Mouse (Mus musculus) heart, embryonic 15.5 days (tissue): ENCODE results near the gene 4932438H23Rik. TPM values are rescaled to one million over a fixed set of nuclear protein-coding genes. Genes with fewer than 3 reads are reported as not detected.
A peak's percentile ranks its signal among the peaks of the same experiment; 100 is the strongest.
"Not testable (repeated sequence)": the region's sequence is repeated elsewhere in the genome, so short reads cannot be mapped to it uniquely, and the experiment has no call there.

Experiments used
- ATAC-seq: fragments of 200-750 bp; cut with Nextera tagmentation; replicated peaks from 2 replicates; pipeline ENCODE4 v1.8.0; 2017; ENCODE audit warnings: low read depth, moderate TSS enrichment; ENCODE audit not compliant: insufficient number of reproducible peaks, insufficient read depth, low FRiP score
- H3K27ac ChIP-seq: fragments of 300-500 bp; sonication (generic); 2 replicates; pipeline ENCODE4 v1.5.1; 2015; ENCODE audit warnings: mild to moderate bottlenecking, inconsistent platforms
- H3K27me3 ChIP-seq: fragments of 300-500 bp; sonication (generic); 2 replicates; pipeline ENCODE4 v1.6.1; 2015; ENCODE audit warnings: inconsistent platforms
- H3K36me3 ChIP-seq: fragments of 300-500 bp; sonication (generic); 2 replicates; pipeline ENCODE4 v1.6.1; 2015; ENCODE audit warnings: mild to moderate bottlenecking, inconsistent platforms
- H3K4me1 ChIP-seq: fragments of 300-500 bp; sonication (generic); replicated peaks from 2 replicates; pipeline ENCODE4 v1.6.1; 2015; ENCODE audit warnings: inconsistent platforms
- H3K4me2 ChIP-seq: fragments of 300-500 bp; sonication (generic); 2 replicates; pipeline ENCODE4 v1.6.1; 2015; ENCODE audit warnings: inconsistent platforms, mild to moderate bottlenecking, moderate library complexity
- H3K4me3 ChIP-seq: fragments of 300-500 bp; sonication (generic); 2 replicates; pipeline ENCODE4 v1.5.1; 2015; ENCODE audit warnings: mild to moderate bottlenecking, inconsistent platforms
- H3K9ac ChIP-seq: fragments of 300-500 bp; sonication (generic); 2 replicates; pipeline ENCODE4 v1.6.1; 2015; ENCODE audit warnings: mild to moderate bottlenecking, inconsistent platforms
- H3K9me3 ChIP-seq: fragments of 300-500 bp; sonication (generic); replicated peaks from 2 replicates; pipeline ENCODE4 v1.6.1; 2016; ENCODE audit warnings: inconsistent platforms
- WGBS: fragments of 180-500 bp; shearing (Covaris S2); methylation state at CpG from one replicate; pipeline ENCODE4 v1.1.7; 2015; ENCODE audit warnings: mixed read lengths; 5-methylcytosine and 5-hydroxymethylcytosine counted together
- polyA plus RNA-seq: library from polyadenylated mRNA; unstranded; fragments of >200 nt; fragmentation: Nextera tagmentation; extraction: Ambion mirVana; gene quantifications from 2 replicates; pipeline ENCODE4 v1.2.1, GENCODE M21; 2015

The 4932438H23Rik gene
- polyA plus RNA-seq, 1 experiment from 2014 or later = 0.09 TPM

GRCm38 (mm10) chr16:91075423-91075822, 19.5 kb downstream of the 4932438H23Rik start:
- not testable (repeated sequence) for H3K36me3 ChIP-seq, H3K27ac ChIP-seq, H3K4me3 ChIP-seq, H3K27me3 ChIP-seq, ATAC-seq, H3K4me2 ChIP-seq, H3K4me1 ChIP-seq, H3K9me3 ChIP-seq, H3K9ac ChIP-seq
- WGBS = 79% methylated on average over 8 of the region's 8 CpGs

DNA sequence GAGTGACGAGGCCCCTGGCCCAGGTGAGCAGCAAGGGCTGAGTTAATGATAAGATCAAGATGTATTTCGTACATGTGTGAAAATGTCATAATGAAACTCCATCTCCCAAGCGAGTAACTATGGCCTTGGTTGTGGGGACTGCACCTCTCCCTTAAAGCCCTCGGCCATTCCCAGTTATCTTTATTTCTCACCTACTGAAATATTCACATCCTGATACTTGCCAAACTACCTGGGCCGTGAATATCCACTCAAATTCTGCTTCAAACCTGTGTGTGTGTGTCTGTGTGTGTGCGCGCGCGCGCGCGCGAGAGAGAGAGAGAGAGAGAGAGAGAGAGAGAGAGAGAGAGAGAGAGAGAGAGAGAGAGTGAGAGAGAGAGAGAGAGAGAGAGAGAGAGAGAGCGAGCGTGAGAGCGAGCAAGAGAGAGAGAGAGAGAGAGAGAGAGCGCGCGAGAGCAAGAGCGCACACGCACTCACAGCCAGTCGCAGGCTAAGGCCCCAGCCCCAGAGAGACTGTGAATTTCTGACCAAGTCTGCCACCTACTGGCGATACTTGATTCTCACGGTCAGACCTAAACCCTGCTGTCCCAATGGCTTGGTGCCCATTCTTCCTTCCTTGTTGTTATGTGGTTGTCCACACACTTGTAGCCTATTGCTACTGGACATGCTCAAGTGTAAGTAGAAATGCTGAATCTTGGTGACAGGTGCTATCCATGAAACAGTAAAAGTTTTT, 21.6 kb downstream of the 4932438H23Rik start:
- Histone ChIP-seq H3K9ac (no peak overlapping the region), H3K27ac (no peak overlapping the region), H3K9me3 (0 out of 2 replicates have a peak, but pooled peaks cover under 1% of the 10 kb centered on the region), H3K4me1 (0 out of 2 replicates have a peak, but pooled peaks cover 4% of the 10 kb centered on the region), H3K4me3 (no peak overlapping the region), H3K36me3 (no peaks in the 10 kb centered on the region), H3K4me2 (peak overlapping the region; percentile 29), H3K27me3 (no peaks in the 10 kb centered on the region)
- ATAC-seq = peak; percentile 91
- 36% methylated on average over 24 of the region's 24 CpGs for WGBS

GRCm38 (mm10) chr16:91072256-91072655, 22.7 kb downstream of the 4932438H23Rik start:
- no peak for ATAC-seq

DNA sequence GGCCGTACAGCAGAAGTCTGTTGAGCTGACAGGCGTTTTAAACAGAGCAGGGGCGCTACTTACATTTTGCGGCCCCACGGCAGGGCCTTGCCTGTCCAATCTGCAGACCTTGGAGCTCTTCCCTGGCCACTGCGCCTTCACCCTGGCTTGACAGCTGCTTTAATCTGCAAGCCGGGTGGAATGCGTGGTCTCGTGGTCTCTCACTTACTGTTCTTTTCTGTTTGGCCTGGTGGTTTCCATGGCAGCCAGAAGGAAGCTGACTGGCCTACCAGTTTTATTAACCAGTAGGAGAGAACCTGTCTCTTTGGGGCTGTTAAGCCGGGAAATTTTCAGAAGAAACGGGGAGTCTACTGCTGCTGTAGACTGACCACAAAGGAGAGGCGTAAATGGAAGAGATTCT, 26.0 kb downstream of the 4932438H23Rik start:
- no peak overlapping the region for H3K27ac ChIP-seq
- WGBS = 25% methylated on average over 12 of the region's 12 CpGs
- 0 out of 2 replicates have a peak, but pooled peaks cover 4% of the 10 kb centered on the region for H3K4me1 ChIP-seq
- H3K36me3 ChIP-seq = no peaks in the 10 kb centered on the region
- H3K27me3 ChIP-seq = 0 out of 2 replicates have a peak, but pooled peaks cover 12% of the 10 kb centered on the region
- H3K4me3 ChIP-seq = no peak overlapping the region
- H3K9me3 ChIP-seq = no peaks in the 10 kb centered on the region
- H3K9ac ChIP-seq = no peak overlapping the region
- ATAC-seq = no peak
- H3K4me2 ChIP-seq = no peak overlapping the region

More at GRCm38 (mm10) chr16:91072256-91072655, 22.7 kb downstream of the 4932438H23Rik start:
- H3K27ac ChIP-seq = no peak overlapping the region
- no peaks in the 10 kb centered on the region for H3K36me3 ChIP-seq
- no peaks in the 10 kb centered on the region for H3K9me3 ChIP-seq
- H3K9ac ChIP-seq = no peak overlapping the region
- WGBS = 79% methylated on average over 1 of the region's 1 CpGs
- H3K4me3 ChIP-seq = no peak overlapping the region
- H3K27me3 ChIP-seq = 0 out of 2 replicates have a peak, but pooled peaks cover 1% of the 10 kb centered on the region
- no peak overlapping the region for H3K4me2 ChIP-seq
- 0 out of 2 replicates have a peak, but pooled peaks cover 4% of the 10 kb centered on the region for H3K4me1 ChIP-seq

DNA sequence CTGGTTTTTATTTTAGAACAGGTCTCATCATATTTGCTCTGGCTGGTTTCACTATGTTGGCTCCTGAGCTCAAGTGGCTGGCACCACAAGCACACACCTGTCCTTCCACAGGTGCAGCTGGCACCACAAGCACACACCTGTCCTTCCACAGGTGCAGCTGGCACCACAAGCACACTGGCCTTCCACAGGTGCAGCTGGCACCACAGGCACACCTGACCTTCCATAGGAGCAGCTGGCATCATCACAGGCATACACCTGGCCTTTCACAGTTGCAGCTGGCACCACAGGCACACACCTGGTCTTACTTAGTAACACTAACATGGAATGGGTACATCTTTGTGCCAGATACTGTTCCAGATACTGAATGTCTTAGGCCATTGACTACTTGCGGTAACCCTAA, 27.8 kb downstream of the 4932438H23Rik start:
- ATAC-seq = no peak
- H3K27ac ChIP-seq = no peak overlapping the region
- no peak overlapping the region for H3K4me3 ChIP-seq
- no peak overlapping the region for H3K4me2 ChIP-seq
- 0 out of 2 replicates have a peak, but pooled peaks cover 4% of the 10 kb centered on the region for H3K4me1 ChIP-seq
- no peak overlapping the region for H3K9ac ChIP-seq
- no peaks in the 10 kb centered on the region for H3K36me3 ChIP-seq
- 0 out of 2 replicates have a peak, but pooled peaks cover 12% of the 10 kb centered on the region for H3K27me3 ChIP-seq
- H3K9me3 ChIP-seq = no peaks in the 10 kb centered on the region
- WGBS = 86% methylated on average over 1 of the region's 1 CpGs

DNA sequence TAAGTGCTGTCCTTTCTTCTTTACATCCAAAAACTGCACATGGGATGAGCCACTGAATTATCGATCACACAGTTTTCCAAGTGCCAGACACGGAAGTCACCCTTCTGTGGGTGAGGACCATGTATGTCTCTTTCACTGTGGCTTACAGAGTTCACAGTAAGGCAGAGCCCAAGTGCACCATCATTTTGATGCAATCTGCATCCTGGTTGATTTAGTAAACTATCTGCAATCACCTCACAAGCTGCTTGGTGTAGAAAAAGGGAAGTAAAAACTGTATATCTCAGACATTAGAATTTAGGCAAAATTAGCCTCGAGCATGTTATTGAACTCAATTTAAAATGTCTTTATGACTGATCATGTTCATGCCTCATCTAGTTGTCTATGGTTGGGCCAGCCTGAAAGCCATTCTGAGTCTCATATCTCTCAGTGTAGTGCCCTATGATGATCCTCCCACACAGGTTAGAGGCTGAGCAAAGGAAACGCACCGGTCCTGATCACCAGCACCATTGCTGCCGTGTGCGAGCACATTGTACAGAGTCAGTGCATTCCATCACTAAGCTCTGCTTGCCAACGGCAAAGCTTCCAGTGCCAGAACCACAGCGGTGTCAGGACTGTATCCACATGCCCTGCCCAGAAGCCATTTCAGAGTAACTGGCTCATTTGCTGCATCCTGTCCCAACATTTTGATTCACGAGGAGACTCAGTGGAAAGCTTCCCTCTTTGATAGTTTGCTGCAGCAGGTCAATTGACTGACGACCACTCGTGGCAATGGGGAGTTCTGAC, 30.1 kb downstream of the 4932438H23Rik start:
- Histone ChIP-seq H3K9ac (no peak overlapping the region), H3K9me3 (no peaks in the 10 kb centered on the region), H3K27ac (no peak overlapping the region), H3K27me3 (0 out of 2 replicates have a peak, but pooled peaks cover 12% of the 10 kb centered on the region), H3K4me2 (no peak overlapping the region), H3K36me3 (no peaks in the 10 kb centered on the region), H3K4me1 (0 out of 2 replicates have a peak, but pooled peaks cover 4% of the 10 kb centered on the region), H3K4me3 (no peak overlapping the region)
- WGBS = 75% methylated on average over 12 of the region's 12 CpGs
- ATAC-seq = no peak

- 0 out of 2 replicates have a peak, but pooled peaks cover 2% of the 10 kb centered on the region for H3K4me1 ChIP-seq
- no peak overlapping the region for H3K4me2 ChIP-seq
- H3K9me3 ChIP-seq = no peaks in the 10 kb centered on the region
- 57% methylated on average over 10 of the region's 10 CpGs for WGBS
- H3K27me3 ChIP-seq = 0 out of 2 replicates have a peak, but pooled peaks cover 12% of the 10 kb centered on the region
- H3K36me3 ChIP-seq = no peaks in the 10 kb centered on the region
- H3K27ac ChIP-seq = no peak overlapping the region
- no peak overlapping the region for H3K4me3 ChIP-seq
- H3K9ac ChIP-seq = no peak overlapping the region
- no peak for ATAC-seq
These were observed 31.1 kb downstream of the 4932438H23Rik start for GRCm38 (mm10) chr16:91063786-91064185.

GRCm38 (mm10) chr16:91061531-91062318, 33.2 kb downstream of the 4932438H23Rik start:
- 0 out of 2 replicates have a peak, but pooled peaks cover 6% of the 10 kb centered on the region for H3K27me3 ChIP-seq
- 66% methylated on average over 13 of the region's 13 CpGs for WGBS
- H3K9me3 ChIP-seq = no peaks in the 10 kb centered on the region
- H3K36me3 ChIP-seq = no peaks in the 10 kb centered on the region
- no peak overlapping the region for H3K4me3 ChIP-seq
- H3K9ac ChIP-seq = no peak overlapping the region
- peaks cover 7% of the 10 kb centered on the region; the same call in 1 of the 2 replicates for H3K4me1 ChIP-seq
- no peak for ATAC-seq
- H3K4me2 ChIP-seq = no peak overlapping the region
- no peak overlapping the region for H3K27ac ChIP-seq

DNA sequence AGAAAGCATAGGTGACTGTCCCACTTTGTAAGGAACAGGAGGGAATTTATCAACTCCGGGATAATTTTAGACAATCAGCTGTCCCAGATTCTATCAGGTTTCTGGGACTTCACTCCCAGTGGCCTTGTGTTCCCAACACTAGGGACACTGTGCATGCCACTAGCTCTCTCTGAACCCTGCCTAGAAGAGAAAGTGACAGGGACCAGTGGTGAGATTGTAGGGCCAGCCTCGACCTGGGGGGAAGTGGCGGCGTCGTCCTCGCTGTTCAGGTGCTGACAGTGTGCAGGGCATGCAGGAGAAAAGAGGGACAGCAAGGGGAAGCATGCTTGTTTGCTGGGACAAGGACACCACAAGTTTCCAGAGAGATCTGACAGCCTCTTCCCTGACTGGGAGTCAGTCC, 37.2 kb downstream of the 4932438H23Rik start:
- ATAC-seq = no peak
- Histone ChIP-seq H3K27ac (no peak overlapping the region), H3K4me3 (no peak overlapping the region), H3K9ac (no peak overlapping the region), H3K27me3 (0 out of 2 replicates have a peak, but pooled peaks cover 3% of the 10 kb centered on the region), H3K4me2 (no peak overlapping the region), H3K36me3 (no peaks in the 10 kb centered on the region), H3K4me1 (peaks cover 12% of the 10 kb centered on the region; the same call in 1 of the 2 replicates), H3K9me3 (no peaks in the 10 kb centered on the region)
- WGBS = 39% methylated on average over 6 of the region's 6 CpGs

- H3K27me3 ChIP-seq = 0 out of 2 replicates have a peak, but pooled peaks cover 3% of the 10 kb centered on the region
- H3K9ac ChIP-seq = no peak overlapping the region
- H3K4me2 ChIP-seq = no peak overlapping the region
- H3K4me1 ChIP-seq = peaks cover 12% of the 10 kb centered on the region; the same call in 1 of the 2 replicates
- ATAC-seq = no peak
- no peaks in the 10 kb centered on the region for H3K9me3 ChIP-seq
- no peak overlapping the region for H3K27ac ChIP-seq
- no peak overlapping the region for H3K4me3 ChIP-seq
- H3K36me3 ChIP-seq = no peaks in the 10 kb centered on the region
- WGBS = 59% methylated on average over 4 of the region's 4 CpGs
These were observed 37.7 kb downstream of the 4932438H23Rik start for GRCm38 (mm10) chr16:91057261-91057660.
